ENCODE assay signal across 8 mouse cellular contexts in the genomic region with DNA sequence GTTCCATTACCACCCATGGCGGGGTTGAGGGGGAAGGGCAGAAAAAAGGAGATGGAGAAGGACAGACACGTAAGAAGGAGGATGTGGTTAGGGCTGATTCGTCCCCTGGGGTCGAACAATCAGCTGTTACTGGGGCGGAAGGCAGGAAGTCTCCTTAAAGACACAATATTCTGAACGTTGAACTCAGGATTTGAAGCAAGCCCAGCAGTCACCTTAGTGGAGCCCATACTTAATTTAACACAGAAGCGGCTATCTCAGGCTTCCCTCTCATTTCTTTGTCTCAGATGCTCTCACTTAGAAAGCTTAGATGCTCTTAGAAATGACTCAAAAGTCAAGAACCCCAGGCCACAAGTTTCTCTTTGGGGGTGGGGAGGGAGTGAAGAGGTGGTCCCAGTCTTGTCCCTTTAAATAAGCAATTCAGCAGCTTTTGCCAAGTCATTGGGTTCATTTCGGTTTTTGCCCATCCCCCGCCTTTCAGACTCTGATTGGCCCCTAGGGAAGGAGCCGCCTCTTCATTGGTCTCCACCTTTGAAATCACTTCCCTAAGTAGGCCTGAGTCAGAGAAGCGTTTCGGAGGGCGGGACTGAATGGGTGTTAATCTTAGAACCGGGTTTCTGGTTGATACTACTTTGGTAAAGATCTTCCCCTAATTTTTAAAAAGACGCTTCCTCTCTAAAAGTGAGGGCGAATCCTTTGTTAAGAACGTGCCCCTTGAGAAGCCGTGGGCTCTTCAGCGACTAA. TPM values are rescaled to one million over a fixed set of nuclear protein-coding genes. Genes with fewer than 3 reads are reported as not detected.
DNase-seq lines count a peak whose midpoint lies in the region; ATAC-seq lines count a peak whose summit lies in the region.

No protein-coding gene starts in this region.

- peak overlapping the region; percentile 86 for H3K4me2 ChIP-seq in intestine, embryonic 16.5 days (ENCODE audit: low read depth, low read length)

- peaks cover 26% of the 10 kb centered on the region for H3K4me1 ChIP-seq in intestine, embryonic 16.5 days (ENCODE audit: control insufficient read depth, insufficient read depth, low read length)

- peak overlapping the region; percentile 68 for H3K9ac ChIP-seq in intestine, embryonic 16.5 days (ENCODE audit: low read depth, low read length)

- no peaks in the 10 kb centered on the region for H3K9me3 ChIP-seq in intestine, embryonic 16.5 days (ENCODE audit: control insufficient read depth, low read length)

- ATAC-seq in intestine, embryonic 16.5 days, result peak; percentile 47

- no peaks in the 10 kb centered on the region for H3K27me3 ChIP-seq in intestine, embryonic 16.5 days (replicated peaks; ENCODE audit: control insufficient read depth, insufficient read depth, low read length)

- peak overlapping the region; percentile 51 for H3K4me3 ChIP-seq in intestine, embryonic 16.5 days (ENCODE audit: low read length)

- peak overlapping the region; percentile 98 for H3K27ac ChIP-seq in intestine, embryonic 16.5 days (ENCODE audit: low read length)

- DNase-seq in adrenal gland, adult 8-10 months, result peak; percentile 93
- DNase-seq in embryo, embryonic 11.5 days (ENCODE audit: low read depth, low spot score), result peak; percentile 80
- DNase-seq in gastrocnemius, postnatal 36 days, result peak; percentile 74 to 84
- DNase-seq in left cerebral cortex, postnatal 25 days (ENCODE audit: low spot score in 2 of 2), result peak; percentile 90 to 97
- peak; percentile 89 for DNase-seq in mesoderm, embryonic 11.5 days (ENCODE audit: low read depth, low spot score)
- peak; percentile 83 for DNase-seq in right cerebral cortex, postnatal 25 days
- DNase-seq in yolk sac, embryonic 10.5 days (ENCODE audit: low spot score), result peak; percentile 97

- H3K36me3 ChIP-seq in intestine, embryonic 16.5 days (ENCODE audit: control insufficient read depth, insufficient read depth, low read length), result peaks cover 1% of the 10 kb centered on the region; the same call in 1 of the 2 replicates

- intact Hi-C loops in gastrocnemius, postnatal 36 days (cut with DNase I), result no loop called here
- intact Hi-C loops in left cerebral cortex, postnatal 25 days (cut with DNase I), result loop anchor here (2.0 to 5.0 kb wide), 2 partner anchors 268 to 287 kb away; a partner anchor contains a TSS

- 4% methylated on average over 19 of the region's 19 CpGs for WGBS in intestine, embryonic 16.5 days

RNA-seq across cellular contexts. Expression of a gene that starts 1.2 kb away (rescaled TPM):
- 10 to 100 TPM; 10.1 to 16.7 (median 13.1) TPM for total RNA-seq in adrenal gland, adult 8-10 months (2022)
- 1 to 10 TPM; 3.4 to 3.6 TPM for total RNA-seq in gastrocnemius, postnatal 36 days (2021)
- polyA plus RNA-seq in intestine, embryonic 16.5 days (2015; fragmentation: Nextera tagmentation; extraction: Ambion mirVana), result 17.2 and 19.6 TPM in 2 replicates
- total RNA-seq in left cerebral cortex, postnatal 25 days (2021), result under 1 TPM; 0.69 to 0.80 TPM

RNA-seq across cellular contexts. Expression of a gene that starts 5.8 kb away (rescaled TPM):
- 10 to 100 TPM; 19.3 to 21.7 (median 20.2) TPM for total RNA-seq in adrenal gland, adult 8-10 months (2022)
- 1 to 10 TPM; 4.1 to 5.4 TPM for total RNA-seq in gastrocnemius, postnatal 36 days (2021)
- 6.9 and 9.8 TPM in 2 replicates for polyA plus RNA-seq in intestine, embryonic 16.5 days (2015; fragmentation: Nextera tagmentation; extraction: Ambion mirVana)
- 10 to 100 TPM; 17.4 to 18.7 TPM for total RNA-seq in left cerebral cortex, postnatal 25 days (2021)

RNA-seq across cellular contexts. Expression of a gene that starts 20.9 kb away (rescaled TPM):
- under 1 TPM in 3 of 4 experiments, not detected in 1; 0.31 to 0.41 (median 0.38) TPM for total RNA-seq in adrenal gland, adult 8-10 months (2022)
- total RNA-seq in gastrocnemius, postnatal 36 days (2021), result not detected
- polyA plus RNA-seq in intestine, embryonic 16.5 days (2015; fragmentation: Nextera tagmentation; extraction: Ambion mirVana), result 23.2 and 32.8 TPM in 2 replicates
- not detected for total RNA-seq in left cerebral cortex, postnatal 25 days (2021)

RNA-seq across cellular contexts. Expression of a gene that starts 26.3 kb away (rescaled TPM):
- total RNA-seq in adrenal gland, adult 8-10 months (2022), result 100 to 1,000 TPM; 155 to 170 (median 167) TPM
- total RNA-seq in gastrocnemius, postnatal 36 days (2021), result 10 to 100 TPM; 56.1 to 64.1 TPM
- polyA plus RNA-seq in intestine, embryonic 16.5 days (2015; fragmentation: Nextera tagmentation; extraction: Ambion mirVana), result 34.8 and 36.3 TPM in 2 replicates
- 100 to 1,000 TPM; 120 to 127 TPM for total RNA-seq in left cerebral cortex, postnatal 25 days (2021)

RNA-seq across cellular contexts. Expression of a gene that starts 37.8 kb away (rescaled TPM):
- total RNA-seq in adrenal gland, adult 8-10 months (2022), result 10 to 100 TPM in 3 of 4 experiments, 1 to 10 TPM in 1; 9.0 to 31.5 (median 14.5) TPM
- 10 to 100 TPM; 83.2 to 88.9 TPM for total RNA-seq in gastrocnemius, postnatal 36 days (2021)
- 32.4 and 38.7 TPM in 2 replicates for polyA plus RNA-seq in intestine, embryonic 16.5 days (2015; fragmentation: Nextera tagmentation; extraction: Ambion mirVana)
- total RNA-seq in left cerebral cortex, postnatal 25 days (2021), result 10 to 100 TPM; 16.7 to 17.3 TPM

Comparison
In these comparisons a context has a peak if more than half of its experiments do, and no peak if none do; other contexts are left out.
1. Peak in every context shown above with its lines: DNase-seq, ATAC-seq, H3K4me3 ChIP-seq and H3K27ac ChIP-seq.